Mouse (Mus musculus) sigmoid colon, adult 10 weeks (tissue): ENCODE measurements around the gene Bbs12. TPM values are rescaled to one million over a fixed set of nuclear protein-coding genes. Genes with fewer than 3 reads are reported as not detected.

Experiments
- polyA plus RNA-seq: library from polyadenylated mRNA; stranded (reverse); fragments of 350-450 nt; fragmentation: Illumina TruSeq; extraction: RNeasy Lipid Tissue Mini Kit (QIAGEN cat#74804); gene quantifications from one replicate; pipeline ENCODE4 v1.2.3, GENCODE M21; 2014; ENCODE audit warnings: low read depth, low replicate concordance

Bbs12 gene
- 5.4 TPM for polyA plus RNA-seq

DNA sequence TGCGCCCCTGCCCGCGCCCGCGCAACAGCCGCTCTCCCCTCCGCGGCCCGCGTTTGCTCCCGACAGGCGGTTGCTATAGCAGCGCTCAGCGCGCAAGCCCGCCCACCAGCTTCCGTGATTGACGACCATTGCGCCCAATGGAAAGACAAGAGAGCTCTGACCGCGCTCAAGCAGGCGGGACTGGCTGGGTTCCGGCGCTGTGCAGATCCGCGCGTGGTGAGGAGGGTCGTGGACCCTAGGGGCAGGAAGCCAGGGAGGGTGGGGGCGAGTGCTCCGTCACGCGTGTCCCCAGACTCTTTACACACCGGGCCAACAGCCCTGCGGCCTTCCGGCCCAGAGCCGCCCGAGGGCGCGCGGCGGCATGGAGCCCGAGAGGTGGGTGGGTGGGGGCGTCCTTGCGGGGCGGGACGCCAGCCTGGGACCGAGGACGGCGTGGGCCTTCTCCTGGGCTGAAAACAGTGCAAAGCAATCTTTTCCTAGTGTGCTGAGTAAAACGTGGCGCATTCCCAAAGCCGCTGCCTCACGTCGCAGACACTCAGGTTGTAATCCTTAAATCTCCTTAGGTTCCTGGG is at the start of gene Bbs12, which contains the start of gene Cetn4:
Gene Bbs12 (plus strand): TSS at position 185 of the 572 bp plus-strand sequence.
Gene Cetn4 (minus strand): TSS at position 339 of the 572 bp plus-strand sequence.

DNA sequence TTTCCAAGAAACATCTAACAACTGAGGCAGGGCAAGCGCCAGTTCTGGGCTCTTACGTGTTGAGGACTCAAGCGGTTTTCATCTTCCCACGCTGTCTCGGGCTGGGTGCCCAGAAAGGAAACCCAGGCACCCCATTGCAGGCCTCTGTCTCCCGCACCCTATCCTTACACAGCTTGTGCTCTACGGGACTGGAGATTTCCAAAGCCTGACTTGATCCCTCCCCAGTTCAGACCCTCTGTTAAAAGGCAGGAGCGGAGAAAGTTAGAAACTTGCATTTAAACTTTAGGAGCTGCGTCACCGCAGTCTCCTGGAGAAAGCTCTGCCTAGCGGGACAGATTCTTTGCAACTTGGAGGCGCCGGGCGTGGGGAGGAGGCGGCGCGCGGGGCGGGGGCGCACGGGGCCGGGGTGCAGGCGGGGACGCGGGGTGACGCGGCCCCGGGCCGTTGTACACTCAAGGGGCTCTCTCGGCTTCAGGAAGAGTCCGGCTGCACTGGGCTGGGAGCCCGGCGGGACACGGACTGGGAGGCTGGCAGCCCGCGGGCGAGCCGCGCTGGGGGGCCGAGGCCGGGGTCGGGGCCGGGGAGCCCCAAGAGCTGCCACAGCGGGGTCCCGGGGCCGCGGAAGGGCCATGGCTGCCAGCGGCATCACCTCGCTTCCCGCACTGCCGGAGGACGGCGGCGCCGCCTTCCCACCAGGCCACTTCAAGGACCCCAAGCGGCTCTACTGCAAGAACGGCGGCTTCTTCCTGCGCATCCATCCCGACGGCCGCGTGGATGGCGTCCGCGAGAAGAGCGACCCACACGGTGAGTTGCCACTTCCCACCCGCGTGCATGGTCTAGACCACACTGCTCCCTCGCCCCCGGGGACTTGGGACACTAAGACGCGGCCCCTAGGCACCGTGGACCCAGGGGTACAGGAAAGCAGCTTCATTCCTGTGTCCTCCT is 36.1 kb downstream of the Bbs12 start, which contains the start of gene Fgf2:
Gene Fgf2 (plus strand): TSS at position 126 of the 945 bp plus-strand sequence.

Other genes with a start within 250 kb of the Bbs12 start
- gene Adad1, start 249.0 kb upstream of the Bbs12 start, polyA plus RNA-seq, result not detected
- 0.57 TPM for gene Il2, start 186.6 kb upstream of the Bbs12 start, polyA plus RNA-seq
- gene Il21, start 79.9 kb upstream of the Bbs12 start, polyA plus RNA-seq, result not detected
- gene Cetn4, start 154 bp downstream of the Bbs12 start, polyA plus RNA-seq, result 9.3 TPM
- gene Fgf2, start 35.8 kb downstream of the Bbs12 start, polyA plus RNA-seq, result 11.0 TPM
- 17.0 TPM for gene Spata5, start 107.3 kb downstream of the Bbs12 start, polyA plus RNA-seq
- gene Nudt6, start 107.7 kb downstream of the Bbs12 start, polyA plus RNA-seq, result 1.6 TPM